Mouse (Mus musculus): ENCODE measurements around the gene Paqr7.
"Not testable (repeated sequence)": the region's sequence is repeated elsewhere in the genome, so short reads cannot be mapped to it uniquely, and the experiment has no call there.

Gene Paqr7

DNA sequence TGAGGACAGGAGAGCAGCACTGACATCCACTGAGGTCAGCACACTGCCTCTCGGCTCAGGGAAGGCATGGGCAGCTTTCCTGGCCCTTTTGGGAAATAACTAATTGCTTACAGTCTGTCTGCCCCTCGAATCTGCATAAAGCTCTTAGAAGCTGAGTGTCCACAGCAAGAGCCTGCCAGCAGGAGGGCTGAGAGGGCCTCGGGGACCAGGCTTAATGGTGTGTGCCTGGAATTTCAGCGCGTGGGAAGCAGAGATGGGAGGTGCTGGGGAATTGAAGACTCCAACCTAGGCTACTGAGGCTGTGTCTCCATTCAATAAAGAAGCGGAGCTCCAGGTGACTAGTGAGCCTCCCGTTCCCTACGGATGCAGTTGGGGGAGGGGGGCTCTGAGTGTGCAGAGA is 22.3 kb upstream of the Paqr7 start:
- DNase-seq: no peak

- DNase-seq: no peak
Measured at GRCm38 (mm10) chr4:134476899-134477298, 19.6 kb upstream of the Paqr7 start.

DNA sequence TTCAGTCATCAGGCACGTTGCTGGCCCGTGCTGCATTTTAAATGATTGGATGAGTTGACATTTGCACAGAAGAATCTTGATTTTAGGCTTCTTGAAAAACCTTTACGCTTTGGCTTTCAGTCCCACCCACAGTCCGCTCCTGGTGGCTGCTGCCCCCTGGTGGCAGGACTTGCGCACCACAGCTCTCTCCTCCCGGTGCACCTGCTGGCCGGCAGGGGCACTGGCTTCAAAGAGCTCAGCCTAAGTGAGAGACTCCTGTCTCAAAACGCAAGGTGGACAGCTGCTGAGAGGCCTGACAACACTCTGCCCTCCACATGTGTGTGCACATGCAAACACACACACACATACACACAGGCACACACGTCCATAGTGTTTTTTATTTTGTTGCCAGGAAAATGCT is 18.5 kb upstream of the Paqr7 start:
- peak; percentile 96 for DNase-seq

DNA sequence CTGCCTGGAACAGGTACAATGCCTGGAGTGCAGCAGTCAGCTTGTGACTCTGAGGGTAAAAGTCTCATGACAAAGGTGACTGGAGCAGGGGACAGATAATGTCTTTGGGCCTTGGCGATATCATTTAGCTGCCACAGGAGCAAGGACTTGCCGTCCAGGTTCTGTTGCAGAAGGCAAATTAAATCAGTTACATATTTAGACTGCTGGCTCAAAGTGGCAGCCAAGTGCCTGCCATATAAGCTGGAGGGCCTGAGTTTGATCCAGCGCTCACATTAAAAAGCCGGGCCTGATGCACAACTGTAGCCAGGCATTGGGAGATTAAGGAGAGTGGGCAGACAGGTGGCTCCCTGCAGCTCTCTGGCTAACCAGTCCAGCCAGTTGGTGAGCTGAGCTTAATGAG is 16.7 kb upstream of the Paqr7 start:
- DNase-seq: no peak

- DNase-seq: peak; percentile 91
Measured at GRCm38 (mm10) chr4:134480864-134481263, 15.6 kb upstream of the Paqr7 start.

- no peak for DNase-seq
Measured at GRCm38 (mm10) chr4:134481270-134481669, 15.2 kb upstream of the Paqr7 start.

- DNase-seq: no peak
Measured at GRCm38 (mm10) chr4:134482442-134482841, 14.1 kb upstream of the Paqr7 start.

GRCm38 (mm10) chr4:134483078-134483688 is 13.3 kb upstream of the Paqr7 start:
- DNase-seq: no peak

GRCm38 (mm10) chr4:134483696-134484095 is 12.8 kb upstream of the Paqr7 start:
- no peak for DNase-seq

GRCm38 (mm10) chr4:134484231-134484630 is 12.3 kb upstream of the Paqr7 start:
- no peak for DNase-seq

- no peak for DNase-seq
Measured at GRCm38 (mm10) chr4:134485151-134485900, 11.2 kb upstream of the Paqr7 start.

DNA sequence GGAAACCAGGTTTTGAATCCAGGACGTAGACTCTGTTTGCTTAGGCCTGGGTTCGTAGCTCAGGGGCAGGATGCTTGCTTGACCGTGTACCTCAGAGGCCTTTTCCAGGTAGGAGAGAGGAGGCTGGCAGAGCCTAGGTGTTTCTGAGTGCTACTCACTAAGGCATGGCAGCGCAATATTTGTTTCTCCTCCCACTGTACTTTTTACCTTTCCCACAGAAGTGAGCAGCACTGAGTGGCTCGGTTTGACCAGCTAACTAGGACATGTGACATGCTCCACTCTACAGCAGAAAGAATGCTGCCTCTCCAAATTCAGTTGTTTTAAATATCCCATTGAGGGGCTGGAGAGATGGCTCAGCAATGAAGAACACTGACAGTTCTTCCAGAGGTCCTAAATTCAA is 8.3 kb upstream of the Paqr7 start:
- no peak for DNase-seq

GRCm38 (mm10) chr4:134489986-134490665 is 6.4 kb upstream of the Paqr7 start:
- no peak for DNase-seq

DNA sequence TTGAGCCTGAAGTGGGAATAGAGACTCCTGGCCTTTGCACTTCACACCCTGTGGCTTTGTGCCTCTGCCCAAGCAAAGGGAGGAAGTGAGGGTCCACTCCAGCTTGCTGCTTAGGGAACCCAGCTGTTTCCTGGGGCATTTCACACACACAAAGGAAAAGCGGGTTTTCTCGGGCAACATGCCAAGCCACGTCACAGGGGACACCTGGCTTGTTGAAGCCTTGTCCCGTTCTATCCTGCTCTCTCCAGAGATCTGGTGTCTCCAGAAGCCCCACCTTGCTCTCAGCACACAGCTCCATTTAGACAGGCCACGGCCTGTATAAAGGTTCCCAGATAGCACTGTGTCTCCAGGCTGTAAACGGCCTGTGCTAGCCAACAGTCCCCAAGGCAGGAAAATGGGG is 4.8 kb upstream of the Paqr7 start:
- DNase-seq: peak; percentile 36

- DNase-seq: not testable (repeated sequence)
Measured at GRCm38 (mm10) chr4:134494161-134494560, 2.3 kb upstream of the Paqr7 start.

GRCm38 (mm10) chr4:134494780-134495545 is 1.5 kb upstream of the Paqr7 start:
- peak; percentile 66 for DNase-seq

GRCm38 (mm10) chr4:134495546-134495923 is 962 bp upstream of the Paqr7 start:
- DNase-seq: peak; percentile 38

DNA sequence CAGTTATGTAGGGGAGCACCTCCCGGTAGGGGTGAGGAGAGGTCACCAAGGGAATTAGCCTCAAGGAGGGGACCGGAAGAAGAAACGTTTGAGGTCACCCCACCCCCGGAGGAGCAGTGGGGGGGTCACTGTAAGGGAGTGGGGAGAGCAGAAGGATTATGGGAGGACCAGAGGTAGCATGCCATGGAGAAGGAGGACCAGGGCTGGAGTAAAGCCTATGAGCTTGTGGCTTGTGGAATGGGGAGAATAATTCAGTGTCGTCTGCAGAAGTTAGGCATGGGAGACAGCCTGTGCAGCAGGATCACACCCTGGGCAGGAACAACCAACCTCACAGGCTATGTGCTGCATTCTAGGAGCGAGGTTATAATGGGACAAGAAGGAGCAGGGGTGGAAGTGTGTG is 726 bp downstream of the Paqr7 start:
- DNase-seq: no peak

GRCm38 (mm10) chr4:134497986-134498731 is 1.7 kb downstream of the Paqr7 start:
- no peak for DNase-seq

DNA sequence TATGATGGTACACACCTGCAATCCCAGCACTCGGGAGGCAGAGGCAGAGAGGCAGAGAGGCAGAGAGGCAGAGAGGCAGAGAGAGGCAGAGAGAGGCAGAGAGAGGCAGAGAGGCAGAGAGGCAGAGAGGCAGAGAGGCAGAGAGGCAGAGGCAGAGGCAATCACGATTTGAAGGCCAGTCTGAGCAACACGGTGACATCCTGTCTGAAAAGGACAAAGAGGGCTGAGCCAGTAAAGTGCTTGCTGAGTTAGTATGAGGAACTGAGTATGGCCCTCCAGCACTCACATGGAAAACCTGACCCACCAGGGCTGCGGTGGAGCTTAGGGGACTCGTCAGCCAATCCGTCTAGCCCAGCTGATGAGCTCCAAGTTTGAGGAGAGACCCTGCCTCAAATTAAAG is 2.5 kb downstream of the Paqr7 start:
- not testable (repeated sequence) for DNase-seq

- DNase-seq: no peak
Measured at GRCm38 (mm10) chr4:134501095-134501494, 4.6 kb downstream of the Paqr7 start.

GRCm38 (mm10) chr4:134503686-134504357 is 7.3 kb downstream of the Paqr7 start:
- no peak for DNase-seq
